Mouse (Mus musculus) lung, embryonic 14.5 days (tissue): ENCODE results near the gene Nudt9. TPM values are rescaled to one million over a fixed set of nuclear protein-coding genes. Genes with fewer than 3 reads are reported as not detected.

Source experiments
- ATAC-seq: fragments of 200-750 bp; cut with Nextera tagmentation; 2 replicates; pipeline ENCODE4 v1.8.0; 2017; ENCODE audit warnings: mild to moderate bottlenecking, moderate TSS enrichment, moderate library complexity; ENCODE audit not compliant: insufficient read depth
- DNase-seq: peaks from one replicate; pipeline ENCODE4 v3.0.0-alpha.2; 2015
- H3K27ac ChIP-seq: fragments of 300-500 bp; sonication (generic); 2 replicates; pipeline ENCODE4 v1.5.1; 2014; ENCODE audit warnings: low read depth, mild to moderate bottlenecking, moderate library complexity
- H3K27me3 ChIP-seq: fragments of 300-500 bp; sonication (generic); 2 replicates; pipeline ENCODE4 v1.6.1; 2014; ENCODE audit warnings: low read length, control low read depth; ENCODE audit not compliant: insufficient read depth
- H3K36me3 ChIP-seq: fragments of 300-500 bp; sonication (generic); 2 replicates; pipeline ENCODE4 v1.6.1; 2014; ENCODE audit warnings: control low read depth; ENCODE audit not compliant: insufficient read depth
- H3K4me1 ChIP-seq: fragments of 300-500 bp; sonication (generic); 2 replicates; pipeline ENCODE4 v1.6.1; 2014; ENCODE audit warnings: antibody characterized with exemption, control low read depth; ENCODE audit not compliant: insufficient read depth
- H3K4me2 ChIP-seq: fragments of 300-500 bp; sonication (generic); 2 replicates; pipeline ENCODE4 v1.6.1; 2014; ENCODE audit warnings: mild to moderate bottlenecking
- H3K4me3 ChIP-seq: fragments of 300-500 bp; sonication (generic); 2 replicates; pipeline ENCODE4 v1.5.1; 2014; ENCODE audit warnings: low read depth, low read length
- H3K9ac ChIP-seq: fragments of 300-500 bp; sonication (generic); 2 replicates; pipeline ENCODE4 v1.6.1; 2014
- H3K9me3 ChIP-seq: fragments of 300-500 bp; sonication (generic); 2 replicates; pipeline ENCODE4 v1.6.1; 2016; ENCODE audit warnings: low read depth, low read length, control low read depth
- CTCF ChIP-seq: IDR thresholded peaks from 2 replicates; pipeline ENCODE4 v1.5.1; 2016; ENCODE audit warnings: antibody characterized with exemption, low read depth
- WGBS: fragments of 180-500 bp; shearing (Covaris S2); extraction: QIAGEN DNeasy Blood & Tissue Kit; methylation state at CpG from one replicate; pipeline ENCODE4 v1.1.7; 2014; 5-methylcytosine and 5-hydroxymethylcytosine counted together
- polyA plus RNA-seq: library from polyadenylated mRNA; unstranded; fragments of >200 nt; fragmentation: Nextera tagmentation; extraction: Ambion mirVana; gene quantifications from 2 replicates; pipeline ENCODE4 v1.2.1, GENCODE M21; 2014

Gene Nudt9
- polyA plus RNA-seq, 1 experiment from 2014 or later, result 62.0 TPM

- Histone ChIP-seq H3K36me3 (no peaks in the 10 kb centered on the region), H3K27me3 (no peaks in the 10 kb centered on the region), H3K27ac (no peak overlapping the region), H3K4me2 (no peak overlapping the region), H3K4me1 (peaks cover 11% of the 10 kb centered on the region), H3K4me3 (no peak overlapping the region), H3K9ac (no peak overlapping the region), H3K9me3 (no peaks in the 10 kb centered on the region)
- ATAC-seq (no peak), DNase-seq (peak; percentile 18)
- no peak for TF ChIP-seq CTCF
- 37% methylated on average over 10 of the region's 10 CpGs for WGBS
These were observed 55.8 kb downstream of the Nudt9 start for GRCm38 (mm10) chr5:104101678-104102531.

GRCm38 (mm10) chr5:104103171-104103570 lies 57.1 kb downstream of the Nudt9 start:
- ATAC-seq, result no peak
- Histone ChIP-seq H3K27ac (no peak overlapping the region), H3K4me1 (peaks cover 9% of the 10 kb centered on the region), H3K4me3 (no peak overlapping the region), H3K27me3 (no peaks in the 10 kb centered on the region), H3K9ac (no peak overlapping the region), H3K9me3 (no peaks in the 10 kb centered on the region), H3K4me2 (no peak overlapping the region), H3K36me3 (no peaks in the 10 kb centered on the region)
- DNase-seq, result no peak
- no peak for TF ChIP-seq CTCF
- WGBS, result 48% methylated on average over 4 of the region's 4 CpGs

- 62% methylated on average over 2 of the region's 2 CpGs for WGBS
- H3K36me3 ChIP-seq, result no peaks in the 10 kb centered on the region
- ATAC-seq, result no peak
- no peak overlapping the region for H3K4me3 ChIP-seq
- H3K27me3 ChIP-seq, result no peaks in the 10 kb centered on the region
- H3K4me2 ChIP-seq, result no peak overlapping the region
- no peak for DNase-seq
- no peak for TF ChIP-seq CTCF
- no peak overlapping the region for H3K27ac ChIP-seq
- H3K4me1 ChIP-seq, result peaks cover 18% of the 10 kb centered on the region
- H3K9ac ChIP-seq, result no peak overlapping the region
- H3K9me3 ChIP-seq, result no peaks in the 10 kb centered on the region
These were observed 58.0 kb downstream of the Nudt9 start for GRCm38 (mm10) chr5:104104111-104104510.

GRCm38 (mm10) chr5:104108127-104108875 lies 62.2 kb downstream of the Nudt9 start:
- peak overlapping the region; percentile 14; the same call in 1 of the 2 replicates for H3K9ac ChIP-seq
- no peaks in the 10 kb centered on the region for H3K9me3 ChIP-seq
- H3K36me3 ChIP-seq, result no peaks in the 10 kb centered on the region
- peak overlapping the region; percentile 18; the same call in 1 of the 2 replicates for H3K4me3 ChIP-seq
- no peak for DNase-seq
- peak overlapping the region; percentile 56 for H3K4me2 ChIP-seq
- H3K27ac ChIP-seq, result peak overlapping the region; percentile 86
- no peak for ATAC-seq
- no peak for TF ChIP-seq CTCF
- H3K4me1 ChIP-seq, result peaks cover 35% of the 10 kb centered on the region
- no peaks in the 10 kb centered on the region for H3K27me3 ChIP-seq
- 56% methylated on average over 11 of the region's 11 CpGs for WGBS

- H3K4me2 ChIP-seq, result peak overlapping the region; percentile 56
- H3K4me3 ChIP-seq, result peak overlapping the region; percentile 18
- no peak for TF ChIP-seq CTCF
- WGBS, result 21% methylated on average over 18 of the region's 18 CpGs
- DNase-seq (peak; percentile 78), ATAC-seq (no peak)
- no peaks in the 10 kb centered on the region for H3K27me3 ChIP-seq
- H3K9ac ChIP-seq, result peak overlapping the region; percentile 14; the same call in 1 of the 2 replicates
- no peaks in the 10 kb centered on the region for H3K36me3 ChIP-seq
- peak overlapping the region; percentile 86 for H3K27ac ChIP-seq
- no peaks in the 10 kb centered on the region for H3K9me3 ChIP-seq
- H3K4me1 ChIP-seq, result peaks cover 32% of the 10 kb centered on the region
These were observed 62.8 kb downstream of the Nudt9 start for GRCm38 (mm10) chr5:104108879-104109369.

GRCm38 (mm10) chr5:104109516-104109915 lies 63.4 kb downstream of the Nudt9 start:
- H3K4me3 ChIP-seq, result peak overlapping the region; percentile 18
- no peak for ATAC-seq
- H3K9ac ChIP-seq, result peak overlapping the region; percentile 14; the same call in 1 of the 2 replicates
- no peaks in the 10 kb centered on the region for H3K36me3 ChIP-seq
- TF ChIP-seq CTCF, result no peak
- H3K27ac ChIP-seq, result peak overlapping the region; percentile 86
- H3K4me2 ChIP-seq, result peak overlapping the region; percentile 56
- no peaks in the 10 kb centered on the region for H3K9me3 ChIP-seq
- H3K27me3 ChIP-seq, result no peaks in the 10 kb centered on the region
- peak; percentile 67 for DNase-seq
- WGBS, result 29% methylated on average over 3 of the region's 3 CpGs
- peaks cover 35% of the 10 kb centered on the region for H3K4me1 ChIP-seq
